Mouse (Mus musculus): ENCODE measurements at regions not wholly inside any gene's neighbourhood (a gene's known extent, or its start where the extent isn't known, plus 50 kb on each side); places are given as distances from the start of the nearest gene placed in this dataset.
A peak's percentile ranks its signal among the peaks of the same experiment; 100 is the strongest.

GRCm38 (mm10) chr13:78717686-78718431 lies 518.3 kb upstream of the Nr2f1 start:
- H3K27ac ChIP-seq, result no peak overlapping the region
- no peak overlapping the region for H3K9ac ChIP-seq
- H3K27me3 ChIP-seq, result no peaks in the 10 kb centered on the region
- H3K4me1 ChIP-seq, result no peaks in the 10 kb centered on the region
- H3K36me3 ChIP-seq, result no peaks in the 10 kb centered on the region
- H3K4me2 ChIP-seq (replicated peaks), result no peak overlapping the region
- H3K9me3 ChIP-seq (replicated peaks), result no peaks in the 10 kb centered on the region
- ATAC-seq (ENCODE audit: low FRiP score), result no peak
- 54% methylated on average over 4 of the region's 4 CpGs for WGBS
- no peak overlapping the region for H3K4me3 ChIP-seq

GRCm38 (mm10) chr13:78717159-78717558 lies 517.6 kb upstream of the Nr2f1 start:
- ATAC-seq (ENCODE audit: low FRiP score), result no peak

GRCm38 (mm10) chr13:78704693-78705092 lies 505.1 kb upstream of the Nr2f1 start:
- Histone ChIP-seq H3K9me3 (replicated peaks) (no peaks in the 10 kb centered on the region), H3K4me3 (no peak overlapping the region), H3K27ac (no peak overlapping the region), H3K27me3 (no peaks in the 10 kb centered on the region), H3K4me1 (no peaks in the 10 kb centered on the region), H3K36me3 (no peaks in the 10 kb centered on the region), H3K4me2 (replicated peaks) (no peak overlapping the region), H3K9ac (no peak overlapping the region)
- no peak for ATAC-seq (ENCODE audit: low FRiP score)
- 100% methylated on average over 1 of the region's 1 CpGs for WGBS

More at GRCm38 (mm10) chr13:78717159-78717558, 517.6 kb upstream of the Nr2f1 start:
- H3K9ac ChIP-seq, result no peak overlapping the region
- H3K4me2 ChIP-seq (replicated peaks), result no peak overlapping the region
- WGBS, result 60% methylated on average over 1 of the region's 1 CpGs
- H3K36me3 ChIP-seq, result no peaks in the 10 kb centered on the region
- no peaks in the 10 kb centered on the region for H3K9me3 ChIP-seq (replicated peaks)
- H3K4me1 ChIP-seq, result no peaks in the 10 kb centered on the region
- no peak overlapping the region for H3K4me3 ChIP-seq
- H3K27ac ChIP-seq, result no peak overlapping the region
- H3K27me3 ChIP-seq, result no peaks in the 10 kb centered on the region

- no peaks in the 10 kb centered on the region for H3K36me3 ChIP-seq
- no peak overlapping the region for H3K4me3 ChIP-seq
- ATAC-seq (ENCODE audit: low FRiP score), result peak; percentile 91
- no peaks in the 10 kb centered on the region for H3K9me3 ChIP-seq (replicated peaks)
- H3K4me1 ChIP-seq, result peaks cover 5% of the 10 kb centered on the region; the same call in 1 of the 2 replicates
- WGBS, result 50% methylated on average over 3 of the region's 3 CpGs
- H3K27ac ChIP-seq, result 0 out of 2 replicates have a peak overlapping the region, but pooled peaks have one; percentile 30
- no peaks in the 10 kb centered on the region for H3K27me3 ChIP-seq
- H3K4me2 ChIP-seq (replicated peaks), result no peak overlapping the region
- H3K9ac ChIP-seq, result no peak overlapping the region
These were observed 498.4 kb upstream of the Nr2f1 start for GRCm38 (mm10) chr13:78697814-78698519.

GRCm38 (mm10) chr13:78679255-78679895 lies 479.8 kb upstream of the Nr2f1 start:
- Histone ChIP-seq H3K27me3 (no peaks in the 10 kb centered on the region), H3K36me3 (no peaks in the 10 kb centered on the region), H3K9ac (no peak overlapping the region), H3K4me1 (peaks cover 7% of the 10 kb centered on the region), H3K4me3 (no peak overlapping the region), H3K4me2 (replicated peaks) (no peak overlapping the region), H3K27ac (no peak overlapping the region), H3K9me3 (replicated peaks) (no peaks in the 10 kb centered on the region)
- WGBS, result 35% methylated on average over 4 of the region's 4 CpGs
- peak; percentile 60; the same call in 1 of the 2 replicates for ATAC-seq (ENCODE audit: low FRiP score)

- no peak overlapping the region for H3K4me3 ChIP-seq
- WGBS, result 29% methylated on average over 7 of the region's 7 CpGs
- ATAC-seq (ENCODE audit: low FRiP score), result no peak
- H3K9me3 ChIP-seq (replicated peaks), result no peaks in the 10 kb centered on the region
- H3K9ac ChIP-seq, result no peak overlapping the region
- H3K4me2 ChIP-seq (replicated peaks), result no peak overlapping the region
- no peaks in the 10 kb centered on the region for H3K36me3 ChIP-seq
- H3K27ac ChIP-seq, result no peak overlapping the region
- H3K27me3 ChIP-seq, result no peaks in the 10 kb centered on the region
- peaks cover 7% of the 10 kb centered on the region for H3K4me1 ChIP-seq
These were observed 478.7 kb upstream of the Nr2f1 start for GRCm38 (mm10) chr13:78678241-78678640.

GRCm38 (mm10) chr13:78658285-78658684 lies 458.7 kb upstream of the Nr2f1 start:
- Histone ChIP-seq H3K9me3 (replicated peaks) (no peaks in the 10 kb centered on the region), H3K27ac (no peak overlapping the region), H3K36me3 (no peaks in the 10 kb centered on the region), H3K4me2 (replicated peaks) (no peak overlapping the region), H3K4me1 (no peaks in the 10 kb centered on the region), H3K27me3 (no peaks in the 10 kb centered on the region), H3K9ac (no peak overlapping the region), H3K4me3 (no peak overlapping the region)
- WGBS, result 89% methylated on average over 7 of the region's 7 CpGs
- ATAC-seq (ENCODE audit: low FRiP score), result no peak

- Histone ChIP-seq H3K4me1 (no peaks in the 10 kb centered on the region), H3K27ac (no peak overlapping the region), H3K4me3 (no peak overlapping the region), H3K4me2 (replicated peaks) (no peak overlapping the region), H3K27me3 (no peaks in the 10 kb centered on the region), H3K9me3 (replicated peaks) (no peaks in the 10 kb centered on the region), H3K36me3 (no peaks in the 10 kb centered on the region), H3K9ac (no peak overlapping the region)
- 78% methylated on average over 2 of the region's 2 CpGs for WGBS
- no peak for ATAC-seq (ENCODE audit: low FRiP score)
These were observed 457.2 kb upstream of the Nr2f1 start for GRCm38 (mm10) chr13:78656766-78657165.

- H3K9ac ChIP-seq, result no peak overlapping the region
- no peaks in the 10 kb centered on the region for H3K36me3 ChIP-seq
- no peak overlapping the region for H3K27ac ChIP-seq
- ATAC-seq (ENCODE audit: low FRiP score), result no peak
- H3K4me2 ChIP-seq (replicated peaks), result no peak overlapping the region
- H3K9me3 ChIP-seq (replicated peaks), result no peaks in the 10 kb centered on the region
- 75% methylated on average over 1 of the region's 1 CpGs for WGBS
- H3K27me3 ChIP-seq, result no peaks in the 10 kb centered on the region
- no peaks in the 10 kb centered on the region for H3K4me1 ChIP-seq
- H3K4me3 ChIP-seq, result no peak overlapping the region
These were observed 456.6 kb upstream of the Nr2f1 start for GRCm38 (mm10) chr13:78656196-78656595.

GRCm38 (mm10) chr13:78650824-78651223 lies 451.3 kb upstream of the Nr2f1 start:
- no peak overlapping the region for H3K4me3 ChIP-seq
- no peaks in the 10 kb centered on the region for H3K27me3 ChIP-seq
- H3K9me3 ChIP-seq (replicated peaks), result no peaks in the 10 kb centered on the region
- H3K36me3 ChIP-seq, result no peaks in the 10 kb centered on the region
- no peak overlapping the region for H3K9ac ChIP-seq
- no peak for ATAC-seq (ENCODE audit: low FRiP score)
- no peaks in the 10 kb centered on the region for H3K4me1 ChIP-seq
- H3K4me2 ChIP-seq (replicated peaks), result no peak overlapping the region
- no peak overlapping the region for H3K27ac ChIP-seq
- WGBS, result 69% methylated on average over 1 of the region's 1 CpGs

- Histone ChIP-seq H3K9me3 (replicated peaks) (no peaks in the 10 kb centered on the region), H3K4me1 (peaks cover 4% of the 10 kb centered on the region), H3K4me2 (replicated peaks) (no peak overlapping the region), H3K4me3 (no peak overlapping the region), H3K9ac (no peak overlapping the region), H3K27me3 (no peaks in the 10 kb centered on the region), H3K27ac (no peak overlapping the region), H3K36me3 (no peaks in the 10 kb centered on the region)
- no peak for ATAC-seq (ENCODE audit: low FRiP score)
- WGBS, result 33% methylated on average over 1 of the region's 1 CpGs
These were observed 445.0 kb upstream of the Nr2f1 start for GRCm38 (mm10) chr13:78644556-78644955.

- 0% methylated on average over 3 of the region's 3 CpGs for WGBS
- Histone ChIP-seq H3K4me2 (replicated peaks) (no peak overlapping the region), H3K4me1 (peaks cover 4% of the 10 kb centered on the region), H3K4me3 (no peak overlapping the region), H3K9me3 (replicated peaks) (no peaks in the 10 kb centered on the region), H3K36me3 (no peaks in the 10 kb centered on the region), H3K27me3 (no peaks in the 10 kb centered on the region), H3K9ac (no peak overlapping the region), H3K27ac (no peak overlapping the region)
- peak; percentile 56; the same call in 1 of the 2 replicates for ATAC-seq (ENCODE audit: low FRiP score)
These were observed 443.5 kb upstream of the Nr2f1 start for GRCm38 (mm10) chr13:78643023-78643422.
